Mouse (Mus musculus): ENCODE measurements around the gene Sncg. TPM values are rescaled to one million over a fixed set of nuclear protein-coding genes. Genes with fewer than 3 reads are reported as not detected.
A peak's percentile ranks its signal among the peaks of the same experiment; 100 is the strongest.

Sncg gene
- total and polyA plus RNA-seq, 3 experiments, result not detected

DNA sequence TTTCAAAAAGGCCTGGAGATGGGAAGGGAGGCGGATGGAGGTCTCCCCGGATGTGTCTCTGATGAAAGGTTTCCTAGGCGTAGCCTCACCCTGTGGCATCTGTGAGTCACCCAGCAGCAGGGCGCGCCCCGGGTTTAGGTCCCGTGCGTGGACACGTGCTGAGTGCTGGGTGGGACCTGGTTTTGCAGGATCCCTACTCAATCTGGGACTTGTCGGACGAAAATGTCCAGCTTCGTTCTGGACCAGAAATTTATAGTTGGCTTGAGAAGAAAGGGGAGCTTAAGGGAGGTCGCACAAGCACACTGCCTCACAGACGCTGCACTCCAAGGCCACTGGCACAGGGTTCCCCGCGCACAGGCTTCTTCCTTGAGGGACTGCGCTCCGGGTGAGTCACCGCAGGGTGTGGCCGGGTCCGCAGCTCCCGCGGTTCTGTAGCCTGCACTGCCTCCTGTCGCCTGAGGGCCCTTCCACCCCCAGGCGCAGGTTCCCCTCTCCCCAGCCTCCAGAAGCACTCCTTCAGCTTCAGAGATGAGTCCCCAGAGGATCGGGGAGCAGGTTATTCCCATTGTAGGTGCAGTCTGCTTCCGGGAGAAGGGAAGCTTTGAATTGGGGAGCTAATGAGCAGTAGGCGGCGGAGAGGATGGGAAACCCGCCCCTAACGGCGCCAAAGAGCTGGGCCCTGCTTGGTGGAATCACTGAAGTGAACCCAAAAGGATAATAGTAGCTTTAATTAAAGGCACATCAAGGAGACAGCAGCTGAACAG lies 10.9 kb downstream of the Sncg start (continued):
- TF ChIP-seq TBP (IDR thresholded peaks at IDR 0.05; ENCODE audit: low read depth, low read length), result no peak; the same call in 1 of the 2 replicates
- TF ChIP-seq POLR2AphosphoS5 (IDR thresholded peaks at IDR 0.05; ENCODE audit: borderline replicate concordance, low read depth, low read length), result no peak
- no peak for TF ChIP-seq ELF1 (IDR thresholded peaks at IDR 0.05; ENCODE audit: low read depth, low read length)
- peak; percentile 34 for TF ChIP-seq ZC3H11A (IDR thresholded peaks at IDR 0.05; ENCODE audit: low read depth, low read length)

- H3K9me3 ChIP-seq (replicated peaks; ENCODE audit: insufficient read depth, low read length), result no peaks in the 10 kb centered on the region
- H3K27ac ChIP-seq (ENCODE audit: control insufficient read depth, low read depth, low read length), result peak overlapping the region; percentile 79
- TF ChIP-seq TCF12 (IDR thresholded peaks at IDR 0.05; ENCODE audit: low read depth, low read length) (no peak), EP300 (IDR thresholded peaks at IDR 0.05; ENCODE audit: low read depth in 1 of 2, low read length in 2 of 2) (no peak), USF1 (IDR thresholded peaks at IDR 0.05; ENCODE audit: low read depth, low read length) (peak; percentile 70), MEF2A (IDR thresholded peaks at IDR 0.05; ENCODE audit: extremely low read depth, insufficient replicate concordance, low read depth, low read length, poor library complexity, severe bottlenecking) (no peak), TAL1 (IDR thresholded peaks at IDR 0.05; ENCODE audit: low read length) (no peak), ZKSCAN1 (IDR thresholded peaks at IDR 0.05; ENCODE audit: low read depth, low read length) (no peak), POLR2A (IDR thresholded peaks at IDR 0.05; ENCODE audit: control insufficient read depth in 1 of 2, insufficient read depth in 1 of 2, low read depth in 1 of 2, low read length in 2 of 2, poor library complexity in 1 of 2) (no peak), SIN3A (IDR thresholded peaks at IDR 0.05; ENCODE audit: low read length) (peak; percentile 43), ZNF384 (IDR thresholded peaks at IDR 0.05; ENCODE audit: low read depth, low read length) (peak; percentile 52), CHD1 (IDR thresholded peaks at IDR 0.05; ENCODE audit: low read depth, low read length) (no peak), E2F4 (IDR thresholded peaks at IDR 0.05; ENCODE audit: borderline replicate concordance, low read depth, low read length) (no peak), HCFC1 (IDR thresholded peaks at IDR 0.05; ENCODE audit: low read depth, low read length) (0 out of 2 replicates have a peak, but pooled peaks have one; percentile 1), BHLHE40 (IDR thresholded peaks at IDR 0.05; ENCODE audit: borderline replicate concordance, low read depth, low read length) (no peak), ZC3H11A (IDR thresholded peaks at IDR 0.05; ENCODE audit: low read depth, low read length) (peak; percentile 84), CTCF (IDR thresholded peaks at IDR 0.05 in 2 of 3, conservative IDR thresholded peaks at IDR 0.05 in 1 of 3; ENCODE audit: control insufficient read depth in 1 of 3, insufficient read depth in 1 of 3, low read depth in 2 of 3, low read length in 3 of 3, poor library complexity in 1 of 3, severe bottlenecking in 1 of 3) (peak; percentile 63 to 90 (median 79)), RCOR1 (IDR thresholded peaks at IDR 0.05; ENCODE audit: low read depth, low read length) (no peak), MYC (IDR thresholded peaks at IDR 0.05; ENCODE audit: low read depth, low read length) (no peak; the same call in 1 of the 2 replicates), RAD21 (IDR thresholded peaks at IDR 0.05; ENCODE audit: low read depth, low read length) (peak; percentile 91), SMC3 (IDR thresholded peaks at IDR 0.05; ENCODE audit: low read depth, low read length) (peak; percentile 79), NELFE (IDR thresholded peaks at IDR 0.05; ENCODE audit: low read depth, low read length) (peak; percentile 25), ZMIZ1 (IDR thresholded peaks at IDR 0.05; ENCODE audit: low read depth, low read length) (no peak), USF2 (IDR thresholded peaks at IDR 0.05; ENCODE audit: borderline replicate concordance in 1 of 2, insufficient read depth in 1 of 2, low read depth in 1 of 2, low read length in 2 of 2) (0 out of 4 replicates have a peak, but pooled peaks of 1 of the 2 experiments have one; percentile 21), MXI1 (IDR thresholded peaks at IDR 0.05; ENCODE audit: low read depth, low read length) (peak; percentile 70)
- H3K79me2 ChIP-seq (ENCODE audit: control insufficient read depth, insufficient read depth, low read length, poor library complexity), result no peaks in the 10 kb centered on the region; the same call in 1 of the 2 replicates
- peak; percentile 91 for DNase-seq (ENCODE audit: low read depth, low spot score)
- peak overlapping the region; percentile 72 for H3K9ac ChIP-seq (ENCODE audit: control insufficient read depth, low read depth, low read length, poor library complexity, severe bottlenecking)
- H3K4me1 ChIP-seq (ENCODE audit: control insufficient read depth in 1 of 2, insufficient read depth in 2 of 2, low read length in 2 of 2), result peaks cover 5% of the 10 kb centered on the region in 2 experiments
- H3K27me3 ChIP-seq (ENCODE audit: control insufficient read depth in 1 of 2, insufficient read depth in 2 of 2, low read length in 2 of 2), result no peaks in the 10 kb centered on the region
- H3K4me3 ChIP-seq (ENCODE audit: control insufficient read depth in 1 of 2, insufficient read depth in 1 of 2, low read depth in 2 of 2, low read length in 2 of 2), result peak overlapping the region; percentile 65 to 72
- H3K36me3 ChIP-seq (ENCODE audit: control insufficient read depth in 1 of 2, insufficient read depth in 2 of 2, low read length in 2 of 2), result peaks cover 0 to 7% of the 10 kb centered on the region in 2 experiments; a peak in 2 of 4 replicates
Measured at GRCm38 (mm10) chr14:34362726-34363445, 11.7 kb downstream of the Sncg start.
